Mouse (Mus musculus): ENCODE measurements around the gene Snx30.
A peak's percentile ranks its signal among the peaks of the same experiment; 100 is the strongest.

- TF ChIP-seq CTCF (IDR thresholded peaks at IDR 0.05; ENCODE audit: extremely low read depth, insufficient read depth, low read length) (peak; percentile 11), POLR2A (IDR thresholded peaks at IDR 0.05; ENCODE audit: extremely low read depth, insufficient read depth, low read length) (no peak)
These were observed 127.1 kb downstream of the Snx30 start for GRCm38 (mm10) chr4:59932505-59933281.

All from cortical plate, adult 2 months (tissue).